Mouse (Mus musculus) gastrocnemius, postnatal 14 days (tissue): ENCODE results near the gene Osbpl5. TPM values are rescaled to one million over a fixed set of nuclear protein-coding genes. Genes with fewer than 3 reads are reported as not detected.

Experiments used
- DNase-seq: peaks from one replicate; pipeline ENCODE4 v3.0.0; 2021; ENCODE audit warnings: mixed read lengths
- intact Hi-C: fragments of 180-260 bp; cut with DNase I; formaldehyde crosslinking; loops from one replicate; pipeline ENCODE4 v1.15.1; 2025; ENCODE audit warnings: low total_unique reads
- long read RNA-seq, 2 experiments: library from polyadenylated mRNA; stranded (forward); transcript quantifications; one replicate each; pipeline ENCODE4 v2.0.0; 2021
- total RNA-seq, 2 experiments: library from RNA; stranded (reverse); gene quantifications; 2 replicates each; pipeline ENCODE4 v1.2.3; 2021

Osbpl5 gene
- total RNA-seq: 10 to 100 TPM; 27.8 to 29.4 TPM
- long read RNA-seq, experiment 1, transcript Osbpl5-202 (22 exons, 3,775 nt): major isoform, 15 of 24 reads
- long read RNA-seq, experiment 1, partial matches to known transcripts: 6 of 24 reads
- long read RNA-seq, experiment 1, other reads (novel, unspliced or antisense): 3 of 24 reads
- long read RNA-seq, experiment 2, transcript Osbpl5-202 (22 exons, 3,775 nt): major isoform, 26 of 32 reads
- long read RNA-seq, experiment 2, partial matches to known transcripts: 4 of 32 reads
- long read RNA-seq, experiment 2, other reads (novel, unspliced or antisense): 2 of 32 reads

DNA sequence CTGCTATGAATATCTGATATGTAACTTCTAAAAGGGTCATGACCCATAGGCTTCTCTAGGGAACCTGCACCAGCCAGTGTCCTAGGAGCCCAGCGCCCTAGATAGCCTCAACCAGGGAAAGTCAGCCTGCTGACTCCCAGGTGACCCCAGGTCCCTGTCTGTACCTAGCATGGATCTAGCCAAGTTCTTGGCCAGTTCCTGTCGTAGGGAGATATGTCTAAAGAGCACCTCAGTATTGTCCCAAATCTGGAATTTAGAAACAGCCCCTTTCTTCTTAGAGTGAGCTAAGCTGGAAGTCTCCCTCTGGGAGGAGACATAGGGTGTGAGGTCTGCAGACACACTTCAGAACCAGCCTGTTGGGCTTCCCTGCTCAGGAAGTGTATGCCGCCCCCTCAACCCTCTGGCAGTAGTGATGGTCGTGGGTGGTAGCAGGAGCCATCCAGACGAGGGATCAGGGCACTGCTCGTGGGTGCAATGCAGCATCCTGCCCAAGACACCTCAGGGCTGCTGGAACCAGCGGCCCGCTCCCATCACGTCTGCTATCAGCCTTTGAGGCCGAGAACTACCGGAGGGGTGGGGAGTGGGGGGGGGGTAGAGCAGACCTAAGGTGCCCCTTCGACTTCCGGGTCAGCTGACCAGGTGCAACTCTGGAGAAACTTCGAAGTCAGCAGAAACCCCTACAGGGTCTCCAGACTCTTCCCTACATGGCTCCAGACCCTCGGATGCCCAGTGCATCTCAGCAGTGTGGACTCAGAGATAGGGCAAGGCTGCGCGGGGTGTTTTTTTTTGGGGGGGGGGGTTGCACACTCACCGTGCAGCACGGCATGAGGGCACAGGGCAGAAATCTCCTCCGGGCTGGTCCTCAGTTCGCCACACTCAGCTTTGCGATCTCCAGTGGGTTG, at the start of gene Osbpl5:
Osbpl5 (minus strand) TSS at position 861 of the 902 bp plus-strand sequence.
- intact Hi-C loops: loop anchor here (10.0 kb wide), 1 partner anchor 272 kb away; no protein-coding TSS in a partner anchor
- no peak for DNase-seq

DNA sequence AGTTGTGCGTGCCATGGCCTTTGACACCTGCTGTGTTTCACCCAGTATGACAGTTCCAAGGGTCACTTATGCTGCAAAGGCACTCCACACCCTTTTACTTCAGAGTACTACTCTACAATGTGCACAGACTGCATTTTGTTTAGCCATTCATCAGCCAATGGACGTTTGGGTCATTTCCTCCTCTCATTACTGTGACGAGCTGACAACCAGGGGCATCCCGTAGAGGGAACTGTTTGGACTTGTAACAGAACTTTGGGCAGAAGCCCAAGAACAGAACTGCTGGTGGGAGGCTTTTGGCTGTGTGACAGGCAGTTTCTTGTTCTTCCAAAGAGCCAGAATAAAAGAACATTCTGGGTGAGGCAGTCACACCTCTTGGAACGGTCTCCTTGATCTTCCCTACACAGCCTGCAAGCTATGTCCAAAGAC, 48.4 kb upstream of the Osbpl5 start:
- DNase-seq: no peak
- intact Hi-C loops: no loop called here

DNA sequence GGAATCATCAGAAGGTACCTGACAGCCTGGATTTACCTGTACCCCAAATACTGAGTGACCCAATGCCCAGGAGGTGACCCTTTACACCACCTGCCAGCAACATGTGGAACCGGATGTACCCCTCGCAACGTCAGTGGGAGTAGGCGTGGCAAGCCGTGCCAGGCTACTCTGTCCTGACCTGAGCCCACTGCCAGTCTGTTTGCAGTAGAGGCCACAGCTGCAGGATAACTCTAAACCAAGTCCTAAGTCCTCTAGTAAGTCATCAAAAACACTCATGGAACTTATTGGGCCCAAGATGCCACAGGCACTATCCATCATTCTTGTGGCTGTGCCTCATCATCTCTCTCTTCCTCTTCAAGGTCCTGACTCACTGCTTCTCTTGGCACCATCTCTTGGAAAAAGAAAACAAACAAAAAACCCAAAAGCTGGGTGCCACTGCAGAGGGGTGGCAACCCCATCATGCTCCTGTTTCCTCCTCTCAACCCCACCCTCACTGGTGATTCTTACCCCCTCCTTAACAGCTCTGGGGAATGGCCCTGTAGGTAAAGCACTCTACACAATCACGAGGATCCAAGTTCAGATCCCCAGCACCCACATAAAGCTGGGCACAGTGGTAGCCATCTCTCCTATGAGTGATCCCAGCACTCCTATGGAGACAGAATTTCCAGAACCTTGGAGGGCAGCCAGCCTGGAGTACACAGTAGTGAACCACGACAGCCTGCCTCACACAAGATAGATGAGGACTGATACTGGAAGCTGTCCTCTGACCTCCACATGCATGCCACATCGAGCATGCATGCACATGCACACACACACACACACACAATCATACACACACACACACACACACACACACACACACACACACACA, 44.6 kb upstream of the Osbpl5 start:
- no peak for DNase-seq

DNA sequence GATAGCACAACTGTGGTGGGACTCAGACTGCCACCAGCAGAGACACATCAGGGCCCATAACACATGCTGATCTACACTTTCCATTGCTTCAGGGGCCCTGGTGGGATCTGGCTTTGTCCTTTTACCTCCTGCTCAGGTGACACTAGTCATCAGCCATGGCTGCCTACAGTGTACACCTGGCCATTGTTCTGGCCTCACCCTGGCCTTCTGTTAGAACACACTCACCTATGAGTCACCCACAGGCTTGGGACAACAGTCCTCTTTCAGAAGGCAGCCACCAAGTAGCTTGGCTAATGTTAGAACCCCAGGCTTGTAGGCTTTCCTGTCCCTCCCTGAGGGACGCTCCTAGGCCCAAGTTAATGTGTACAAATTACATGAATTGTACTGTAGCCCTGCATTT, 44.0 kb upstream of the Osbpl5 start:
- intact Hi-C loops: no loop called here
- DNase-seq: no peak

More for the DNA sequence above, 44.6 kb upstream of the Osbpl5 start:
- intact Hi-C loops: no loop called here

DNA sequence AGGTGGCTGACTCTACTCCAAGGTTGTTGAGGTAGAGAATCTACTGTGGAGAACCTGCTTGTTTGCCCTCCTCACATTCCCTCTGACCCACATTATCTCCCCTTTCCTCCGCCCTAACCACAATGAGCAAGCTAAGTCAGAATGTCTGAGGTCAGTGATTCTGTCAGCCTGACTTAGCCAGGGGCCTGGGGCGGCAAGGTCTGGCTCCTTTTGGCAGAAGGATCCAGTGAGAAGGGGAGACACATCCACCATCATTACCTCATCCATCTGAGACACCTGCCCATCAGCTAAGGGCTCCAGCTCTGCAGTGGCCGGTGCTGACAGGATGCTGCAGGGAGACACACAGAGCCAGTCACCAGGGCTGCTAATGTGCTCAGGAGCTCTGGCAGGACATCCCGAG, 42.0 kb upstream of the Osbpl5 start:
- intact Hi-C loops: no loop called here
- DNase-seq: no peak

DNA sequence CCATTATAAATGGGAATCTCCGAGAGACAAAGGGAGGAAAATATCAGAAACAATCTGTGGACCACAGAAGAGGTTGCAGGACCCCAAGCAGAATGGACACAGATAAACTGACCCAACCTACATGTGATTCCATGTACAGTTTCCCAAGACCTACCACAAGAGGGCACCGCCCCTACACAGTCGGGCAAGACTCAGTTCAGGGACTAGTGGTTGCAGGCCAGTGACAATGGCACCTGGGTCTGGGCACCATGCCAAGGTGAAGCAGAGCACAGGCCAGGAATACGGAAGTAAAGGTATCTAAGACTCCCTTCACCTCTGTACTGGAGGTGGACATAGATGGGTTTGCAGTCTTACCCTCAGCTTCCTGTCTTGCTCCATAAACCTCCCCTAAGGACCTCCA, 36.3 kb upstream of the Osbpl5 start:
- intact Hi-C loops: no loop called here
- DNase-seq: no peak

DNA sequence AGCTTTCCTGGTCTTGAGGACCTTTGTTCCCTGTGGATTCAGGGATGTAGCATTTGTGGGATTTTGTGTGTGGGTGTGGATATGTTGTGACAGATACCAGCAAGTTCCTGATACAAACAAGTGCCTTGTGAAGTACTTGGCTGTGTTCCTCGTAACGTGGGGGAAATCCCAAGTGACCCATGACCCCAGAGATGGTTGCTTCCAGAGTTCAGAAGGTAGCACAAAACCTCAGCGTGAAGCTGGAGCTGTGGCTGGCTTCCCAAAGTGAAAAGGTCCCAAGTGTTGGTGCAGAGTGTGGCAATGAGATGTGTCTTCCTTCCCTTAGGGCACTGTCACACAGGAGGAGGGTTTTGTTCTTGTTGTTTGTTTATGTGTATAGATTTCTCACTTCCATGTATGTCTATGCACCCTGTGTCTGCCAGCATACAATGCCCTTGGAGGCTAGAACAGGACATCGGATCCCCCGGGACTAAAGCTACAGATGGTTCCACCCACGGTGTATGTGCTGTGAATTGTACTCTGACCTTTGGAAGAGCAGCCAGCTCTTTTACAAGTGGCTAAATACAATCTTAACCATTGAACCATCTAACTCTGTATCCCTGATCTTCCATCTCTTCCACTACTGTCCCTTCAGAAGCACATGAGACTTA, 35.7 kb upstream of the Osbpl5 start:
- intact Hi-C loops: no loop called here
- no peak for DNase-seq

DNA sequence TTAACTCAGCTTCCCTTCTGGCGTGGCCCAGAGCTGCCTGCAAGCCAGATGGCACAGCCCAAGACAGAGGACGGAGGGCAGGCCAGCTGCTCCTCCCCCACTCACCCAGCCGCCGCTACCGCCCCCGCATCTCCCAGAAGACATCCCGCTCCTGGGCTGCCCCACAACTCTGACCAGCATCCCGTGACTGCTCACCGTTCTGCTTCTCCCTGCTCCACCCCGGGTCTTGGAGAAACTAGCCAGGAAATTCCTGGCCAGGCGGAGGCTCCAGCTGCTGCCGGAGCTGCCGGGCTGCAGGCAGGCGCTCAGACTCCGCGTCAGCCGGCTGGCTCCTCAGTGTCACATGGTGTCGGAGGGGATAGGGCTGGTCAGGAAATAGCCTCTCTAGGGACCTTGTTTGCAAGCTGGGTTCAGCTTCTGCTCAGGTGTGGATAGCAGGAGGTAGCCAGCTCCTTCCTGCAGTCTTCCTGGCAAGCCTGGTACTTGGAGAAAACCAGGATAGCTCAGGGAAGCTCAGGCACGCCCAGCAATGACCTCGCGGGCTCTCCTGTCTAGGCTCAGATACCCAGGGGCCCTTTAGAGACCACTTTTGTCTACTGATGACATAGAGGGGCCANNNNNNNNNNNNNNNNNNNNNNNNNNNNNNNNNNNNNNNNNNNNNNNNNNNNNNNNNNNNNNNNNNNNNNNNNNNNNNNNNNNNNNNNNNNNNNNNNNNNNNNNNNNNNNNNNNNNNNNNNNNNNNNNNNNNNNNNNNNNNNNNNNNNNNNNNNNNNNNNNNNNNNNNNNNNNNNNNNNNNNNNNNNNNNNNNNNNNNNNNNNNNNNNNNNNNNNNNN, 27.4 kb upstream of the Osbpl5 start, which contains the start of gene Mrgpre:
Mrgpre (minus strand) TSS at position 505 of the 834 bp plus-strand sequence.
- intact Hi-C loops: no loop called here
- DNase-seq: peak; percentile 90

DNA sequence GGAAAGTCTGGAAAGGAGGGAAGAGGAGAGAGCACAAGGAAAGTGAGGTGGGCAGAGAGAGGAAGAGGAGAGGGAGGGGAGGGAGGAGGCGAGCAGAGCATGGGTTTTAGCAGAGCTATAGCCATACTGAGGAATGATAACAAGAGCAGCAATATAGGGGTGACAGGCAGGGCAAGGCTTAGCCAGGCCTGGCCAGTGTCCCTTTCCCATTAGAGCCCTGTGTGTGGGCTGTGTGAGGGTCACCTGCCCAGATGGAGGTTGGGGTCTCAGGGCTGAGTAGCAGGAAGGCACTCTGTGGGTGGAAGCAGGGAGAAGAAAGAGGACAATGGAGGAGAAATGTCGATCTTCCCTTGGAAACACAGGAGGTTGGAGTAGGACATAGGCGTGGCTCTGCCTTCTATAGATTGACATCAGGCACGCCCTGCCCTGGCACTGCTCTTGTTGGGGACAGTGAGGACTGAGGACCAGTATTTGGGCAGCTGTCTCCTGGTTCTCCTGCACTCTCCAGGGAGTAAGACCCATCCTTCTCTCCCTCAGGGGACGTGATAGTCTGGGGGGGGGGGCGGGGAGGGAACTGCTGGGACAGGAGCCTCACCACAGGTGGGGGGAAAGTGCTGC, 26.7 kb upstream of the Osbpl5 start:
- no peak for DNase-seq
- intact Hi-C loops: no loop called here

DNA sequence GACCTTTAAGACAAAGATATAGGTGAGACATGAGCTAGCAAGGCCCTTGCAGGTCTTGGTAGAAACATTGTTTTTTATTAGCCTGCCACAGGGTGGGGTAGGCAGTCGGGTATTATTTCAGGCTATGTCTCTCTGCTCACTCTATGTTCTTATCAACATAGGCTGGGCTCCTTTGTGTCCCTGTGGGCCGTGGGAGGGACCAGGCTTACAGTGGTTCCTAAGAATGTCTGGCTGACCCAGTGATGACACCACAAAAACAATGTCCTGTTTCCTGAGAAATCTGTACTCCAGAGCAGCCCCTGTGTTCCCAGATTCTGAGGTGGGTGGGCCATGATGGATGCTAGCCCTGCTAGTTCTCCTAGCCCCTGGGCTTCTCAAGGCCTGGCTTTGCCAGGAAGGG, 20.6 kb upstream of the Osbpl5 start:
- intact Hi-C loops: no loop called here
- DNase-seq: no peak

DNA sequence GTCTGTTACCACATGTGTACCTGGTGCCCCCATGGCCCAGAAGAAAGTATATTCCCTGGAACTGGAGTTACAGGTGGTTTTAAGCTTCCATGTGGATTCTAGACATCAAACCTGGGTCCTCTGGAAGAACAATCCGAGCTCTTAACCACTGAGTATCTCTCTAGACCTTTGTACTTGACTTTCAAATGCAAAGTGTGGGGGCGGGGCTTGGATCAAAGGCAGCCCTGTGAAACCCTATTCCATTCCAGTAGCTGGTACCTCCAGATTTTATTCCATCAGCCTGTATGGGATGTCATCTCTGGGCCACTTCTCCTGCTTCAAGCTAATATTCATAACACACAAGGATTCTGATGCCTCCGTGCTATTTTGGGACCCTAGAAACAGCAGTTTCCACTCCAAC, 19.4 kb upstream of the Osbpl5 start:
- no peak for DNase-seq
- intact Hi-C loops: no loop called here

DNA sequence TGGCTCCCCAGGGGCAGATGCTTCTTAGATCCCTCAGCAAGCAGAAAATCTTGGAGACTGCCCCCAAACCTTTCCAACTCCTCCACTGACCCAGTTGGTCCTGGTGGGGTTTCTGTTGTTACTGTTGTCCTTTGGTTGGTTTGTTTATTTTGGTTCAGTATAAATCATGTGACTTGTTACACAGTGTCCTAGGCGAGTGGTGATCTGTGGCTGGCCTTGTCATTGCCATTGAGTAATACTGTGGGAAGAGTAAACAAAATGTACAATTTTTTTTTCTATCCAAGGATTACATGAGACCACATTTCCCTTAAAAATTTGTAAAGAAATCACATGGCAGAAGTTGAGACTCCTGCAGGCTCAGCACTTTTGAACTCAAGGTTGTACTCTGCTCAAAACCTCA, 12.7 kb upstream of the Osbpl5 start:
- intact Hi-C loops: no loop called here
- no peak for DNase-seq

DNA sequence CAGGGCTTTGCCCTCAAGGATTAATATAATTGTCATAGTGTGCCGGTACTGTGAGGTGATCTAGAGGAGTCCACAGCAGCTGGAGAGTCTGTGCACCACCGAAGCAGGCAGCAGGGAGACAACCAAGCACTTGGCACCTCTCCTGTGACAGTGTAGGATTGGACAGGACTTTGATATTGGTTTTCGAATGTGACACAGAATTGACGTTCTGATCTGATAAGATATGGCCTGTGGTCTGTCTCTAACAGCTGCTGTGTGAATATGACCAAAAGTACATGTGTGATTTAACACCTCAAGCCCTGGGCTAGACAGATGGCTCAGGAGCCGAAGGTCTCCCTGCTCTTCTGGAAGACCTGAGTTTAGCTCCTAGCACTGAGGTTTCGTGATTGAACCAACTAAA, 11.5 kb upstream of the Osbpl5 start:
- intact Hi-C loops: no loop called here

DNA sequence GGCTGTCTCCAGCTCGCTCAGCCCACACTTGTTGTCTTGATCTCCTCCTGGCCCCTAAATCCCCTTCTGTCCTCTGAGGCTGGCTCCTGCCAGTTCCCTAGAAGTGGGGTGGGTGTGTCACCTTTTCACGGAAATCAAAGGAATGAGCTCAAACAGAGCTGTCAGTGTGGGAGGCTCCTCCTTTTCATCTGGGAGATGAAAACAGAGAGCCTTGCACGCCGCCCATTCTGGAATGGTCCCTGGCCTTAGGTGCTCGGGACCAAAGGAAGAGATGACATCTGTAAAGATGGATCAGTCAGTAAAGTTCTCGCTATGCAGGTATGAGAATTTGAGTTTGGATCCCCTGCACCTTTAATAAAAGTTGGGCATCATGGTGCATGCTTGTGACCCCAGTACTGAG, 10.1 kb upstream of the Osbpl5 start, which contains the start of gene Mrgprg:
Mrgprg (minus strand) TSS at position 101 of the 400 bp plus-strand sequence.
- DNase-seq: no peak
- intact Hi-C loops: no loop called here

More for the DNA sequence above, 11.5 kb upstream of the Osbpl5 start:
- no peak for DNase-seq

DNA sequence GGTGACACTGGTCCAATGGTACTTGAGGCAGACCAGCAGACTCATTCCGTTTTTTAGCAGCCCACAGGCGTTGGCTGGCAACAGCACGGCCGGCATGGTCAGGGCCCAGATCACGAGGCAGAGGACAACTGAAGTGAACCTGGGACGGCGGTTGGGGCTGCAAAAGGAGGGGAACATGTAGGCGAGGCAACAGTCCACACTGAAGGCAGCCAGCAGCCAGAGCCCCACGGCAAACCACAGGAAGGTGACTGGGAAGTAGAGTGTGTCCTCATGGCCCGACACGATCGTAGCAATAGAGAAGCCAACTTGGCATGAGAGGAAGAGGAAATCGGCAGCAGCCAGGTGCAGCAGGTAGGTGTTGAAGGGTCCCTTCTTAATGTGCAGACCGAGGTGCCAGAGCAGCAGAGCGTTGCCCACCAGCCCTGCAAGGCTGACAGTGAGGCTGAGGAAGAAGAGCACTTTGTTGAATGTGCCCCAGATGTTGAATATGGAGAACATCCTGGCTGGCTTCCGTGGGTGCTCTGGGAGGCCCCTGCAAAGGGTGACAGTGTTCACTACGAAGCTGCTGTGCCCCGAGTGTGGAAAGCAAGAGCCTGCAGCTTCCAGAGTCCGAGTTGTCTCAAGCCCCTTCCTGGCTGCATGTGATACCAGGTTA, 8.2 kb upstream of the Osbpl5 start:
- intact Hi-C loops: loop anchor here (5.0 kb wide), 1 partner anchor 183 kb away; no protein-coding TSS in a partner anchor
- no peak for DNase-seq

DNA sequence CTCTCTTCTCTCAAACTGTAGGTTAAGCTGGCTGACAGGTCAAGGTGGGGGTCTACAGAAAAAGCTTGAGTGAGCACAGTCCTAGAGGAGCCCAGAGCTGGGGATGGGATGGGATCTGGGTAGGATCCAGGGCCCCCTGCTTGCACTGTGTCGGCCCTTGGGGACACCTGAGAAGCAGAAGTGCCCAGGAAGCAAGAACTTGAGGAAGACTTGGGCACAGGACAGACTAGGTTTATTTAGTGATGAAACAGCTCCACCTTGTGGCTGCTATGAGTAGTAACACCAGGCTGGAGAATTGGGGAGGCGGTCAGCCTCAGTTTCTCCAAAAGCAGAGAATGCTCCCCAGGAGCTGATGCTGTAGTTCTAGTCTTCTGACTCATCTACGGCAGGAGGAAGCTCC, 7.0 kb upstream of the Osbpl5 start:
- intact Hi-C loops: loop anchor here (5.0 kb wide), 1 partner anchor 181 kb away; no protein-coding TSS in a partner anchor
- DNase-seq: no peak

DNA sequence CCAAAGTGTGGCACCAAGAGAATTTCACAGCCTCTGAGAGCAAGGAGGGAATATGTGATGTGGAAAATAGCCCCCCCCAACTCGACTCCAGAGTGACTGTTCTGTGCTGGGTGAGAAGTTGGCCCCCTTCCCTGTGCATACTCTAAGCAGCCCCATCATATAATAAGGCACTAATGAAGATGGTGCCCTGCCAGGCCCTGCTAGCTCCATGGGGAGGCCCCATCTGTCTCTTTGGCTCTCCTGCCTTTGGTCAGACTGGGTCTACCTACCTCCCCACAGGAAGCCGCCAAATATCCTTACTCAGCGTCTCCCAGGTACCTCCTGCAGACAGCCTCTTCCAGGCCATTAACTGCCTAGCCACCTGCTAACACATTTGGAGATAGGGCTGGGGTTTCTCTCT, 2.2 kb upstream of the Osbpl5 start:
- intact Hi-C loops: loop anchor here (10.0 kb wide), 1 partner anchor 274 kb away; no protein-coding TSS in a partner anchor
- DNase-seq: no peak
